Mouse (Mus musculus) c-Kit-positive CD71-positive TER-119-positive erythroid progenitor cells, embryonic 14.5 days (primary cell): ENCODE data around the gene Sh3tc1.

ENCODE experiments used
- DNase-seq: peaks from one replicate; pipeline ENCODE4 v3.0.0-alpha.2; 2013; ENCODE audit warnings: low spot score

Gene Sh3tc1

GRCm38 (mm10) chr5:35719880-35720279 is 19.9 kb downstream of the Sh3tc1 start:
- DNase-seq: no peak

- no peak for DNase-seq
Observed at GRCm38 (mm10) chr5:35719343-35719742, 20.4 kb downstream of the Sh3tc1 start.

GRCm38 (mm10) chr5:35718817-35719216 is 21.0 kb downstream of the Sh3tc1 start:
- no peak for DNase-seq

- no peak for DNase-seq
Observed at GRCm38 (mm10) chr5:35717946-35718345, 21.8 kb downstream of the Sh3tc1 start.

GRCm38 (mm10) chr5:35717455-35717854 is 22.3 kb downstream of the Sh3tc1 start:
- DNase-seq: no peak

- peak; percentile 16 for DNase-seq
Observed at GRCm38 (mm10) chr5:35713649-35714354, 26.0 kb downstream of the Sh3tc1 start.

GRCm38 (mm10) chr5:35712517-35712916 is 27.3 kb downstream of the Sh3tc1 start:
- no peak for DNase-seq

GRCm38 (mm10) chr5:35710931-35711330 is 28.9 kb downstream of the Sh3tc1 start:
- DNase-seq: no peak

- no peak for DNase-seq
Observed at GRCm38 (mm10) chr5:35710481-35710880, 29.3 kb downstream of the Sh3tc1 start.

- no peak for DNase-seq
Observed at GRCm38 (mm10) chr5:35705411-35705810, 34.4 kb downstream of the Sh3tc1 start.

GRCm38 (mm10) chr5:35703814-35704213 is 36.0 kb downstream of the Sh3tc1 start:
- DNase-seq: no peak

- DNase-seq: no peak
Observed at GRCm38 (mm10) chr5:35703183-35703582, 36.6 kb downstream of the Sh3tc1 start.

GRCm38 (mm10) chr5:35702582-35703140 is 37.1 kb downstream of the Sh3tc1 start:
- no peak for DNase-seq

GRCm38 (mm10) chr5:35701042-35701441 is 38.7 kb downstream of the Sh3tc1 start:
- DNase-seq: peak; percentile 37

- DNase-seq: no peak
Observed at GRCm38 (mm10) chr5:35695815-35696214, 44.0 kb downstream of the Sh3tc1 start.

GRCm38 (mm10) chr5:35693638-35694037 is 46.1 kb downstream of the Sh3tc1 start:
- DNase-seq: no peak

- no peak for DNase-seq
Observed at GRCm38 (mm10) chr5:35691246-35691645, 48.5 kb downstream of the Sh3tc1 start.

GRCm38 (mm10) chr5:35690485-35691165 is 49.2 kb downstream of the Sh3tc1 start:
- DNase-seq: no peak

GRCm38 (mm10) chr5:35689374-35689773 is 50.4 kb downstream of the Sh3tc1 start:
- DNase-seq: no peak

- DNase-seq: no peak
Observed at GRCm38 (mm10) chr5:35688851-35689250, 50.9 kb downstream of the Sh3tc1 start.

- no peak for DNase-seq
Observed at GRCm38 (mm10) chr5:35687098-35687497, 52.7 kb downstream of the Sh3tc1 start.

GRCm38 (mm10) chr5:35686336-35686735 is 53.5 kb downstream of the Sh3tc1 start:
- DNase-seq: no peak

- DNase-seq: no peak
Observed at GRCm38 (mm10) chr5:35685079-35685478, 54.7 kb downstream of the Sh3tc1 start.
